Mouse (Mus musculus) forebrain, embryonic 15.5 days (tissue): ENCODE data around the gene Mpzl2. TPM values are rescaled to one million over a fixed set of nuclear protein-coding genes. Genes with fewer than 3 reads are reported as not detected.

Experiments
- ATAC-seq: fragments of 200-750 bp; cut with Nextera tagmentation; replicated peaks from 2 replicates; pipeline ENCODE4 v1.8.0; 2017; ENCODE audit warnings: mild to moderate bottlenecking, moderate TSS enrichment, moderate library complexity
- H3K27ac ChIP-seq: fragments of 300-500 bp; sonication (generic); replicated peaks from 2 replicates; pipeline ENCODE4 v1.5.1; 2015; ENCODE audit warnings: mild to moderate bottlenecking, inconsistent platforms
- H3K27me3 ChIP-seq: fragments of 300-500 bp; sonication (generic); 2 replicates; pipeline ENCODE4 v1.6.1; 2015; ENCODE audit warnings: inconsistent platforms
- H3K36me3 ChIP-seq: fragments of 300-500 bp; sonication (generic); 2 replicates; pipeline ENCODE4 v1.6.1; 2015; ENCODE audit warnings: mild to moderate bottlenecking, inconsistent platforms
- H3K4me1 ChIP-seq: fragments of 300-500 bp; sonication (generic); 2 replicates; pipeline ENCODE4 v1.6.1; 2015; ENCODE audit warnings: inconsistent platforms
- H3K4me2 ChIP-seq: fragments of 300-500 bp; sonication (generic); replicated peaks from 2 replicates; pipeline ENCODE4 v1.6.1; 2015; ENCODE audit warnings: mild to moderate bottlenecking, inconsistent platforms
- H3K4me3 ChIP-seq: fragments of 300-500 bp; sonication (generic); 2 replicates; pipeline ENCODE4 v1.5.1; 2015; ENCODE audit warnings: mild to moderate bottlenecking, inconsistent platforms
- H3K9ac ChIP-seq: fragments of 300-500 bp; sonication (generic); replicated peaks from 2 replicates; pipeline ENCODE4 v1.6.1; 2015; ENCODE audit warnings: mild to moderate bottlenecking, inconsistent platforms
- H3K9me3 ChIP-seq: fragments of 300-500 bp; sonication (generic); 2 replicates; pipeline ENCODE4 v1.6.1; 2016; ENCODE audit warnings: inconsistent platforms
- WGBS: fragments of 180-500 bp; shearing (Covaris S2); methylation state at CpG from one replicate; pipeline ENCODE4 v1.1.7; 2015; ENCODE audit warnings: mixed read lengths; 5-methylcytosine and 5-hydroxymethylcytosine counted together
- polyA plus RNA-seq: library from polyadenylated mRNA; unstranded; fragments of >200 nt; fragmentation: Nextera tagmentation; extraction: Ambion mirVana; gene quantifications from 2 replicates; pipeline ENCODE4 v1.2.1, GENCODE M21; 2015

Gene Mpzl2
- polyA plus RNA-seq, 1 experiment from 2014 or later = 0.34 TPM

GRCm38 (mm10) chr9:45040066-45040845 lies 657 bp downstream of the Mpzl2 start:
- Histone ChIP-seq H3K27ac (no peak overlapping the region), H3K4me2 (no peak overlapping the region), H3K4me1 (no peaks in the 10 kb centered on the region), H3K4me3 (no peak overlapping the region), H3K27me3 (peaks cover 63% of the 10 kb centered on the region), H3K9me3 (no peaks in the 10 kb centered on the region), H3K36me3 (no peaks in the 10 kb centered on the region), H3K9ac (no peak overlapping the region)
- 12% methylated on average over 14 of the region's 14 CpGs for WGBS
- ATAC-seq = no peak

GRCm38 (mm10) chr9:45041131-45041838 lies 1.7 kb downstream of the Mpzl2 start:
- no peak overlapping the region for H3K27ac ChIP-seq
- H3K4me3 ChIP-seq = no peak overlapping the region
- H3K9ac ChIP-seq = no peak overlapping the region
- peaks cover 63% of the 10 kb centered on the region for H3K27me3 ChIP-seq
- no peak overlapping the region for H3K4me2 ChIP-seq
- no peaks in the 10 kb centered on the region for H3K36me3 ChIP-seq
- no peak for ATAC-seq
- no peaks in the 10 kb centered on the region for H3K9me3 ChIP-seq
- H3K4me1 ChIP-seq = no peaks in the 10 kb centered on the region
- WGBS = 23% methylated on average over 10 of the region's 17 CpGs

- Histone ChIP-seq H3K27me3 (peaks cover 68% of the 10 kb centered on the region), H3K9me3 (no peaks in the 10 kb centered on the region), H3K36me3 (no peaks in the 10 kb centered on the region), H3K4me2 (no peak overlapping the region; the same call in 1 of the 2 replicates), H3K27ac (no peak overlapping the region), H3K4me1 (no peaks in the 10 kb centered on the region), H3K9ac (no peak overlapping the region), H3K4me3 (no peak overlapping the region)
- no peak for ATAC-seq
- WGBS = 5% methylated on average over 20 of the region's 20 CpGs
Measured at GRCm38 (mm10) chr9:45042056-45042720, 2.6 kb downstream of the Mpzl2 start.

- Histone ChIP-seq H3K9ac (no peak overlapping the region), H3K36me3 (no peaks in the 10 kb centered on the region), H3K4me3 (no peak overlapping the region), H3K9me3 (no peaks in the 10 kb centered on the region), H3K27me3 (peaks cover 70% of the 10 kb centered on the region), H3K4me2 (no peak overlapping the region; the same call in 1 of the 2 replicates), H3K4me1 (no peaks in the 10 kb centered on the region), H3K27ac (no peak overlapping the region)
- under 1% methylated on average over 10 of the region's 10 CpGs for WGBS
- ATAC-seq = no peak
Measured at GRCm38 (mm10) chr9:45042947-45043346, 3.3 kb downstream of the Mpzl2 start.

GRCm38 (mm10) chr9:45046973-45047372 lies 7.4 kb downstream of the Mpzl2 start:
- no peak overlapping the region for H3K4me3 ChIP-seq
- 93% methylated on average over 16 of the region's 16 CpGs for WGBS
- H3K4me2 ChIP-seq = no peak overlapping the region
- ATAC-seq = no peak
- no peak overlapping the region for H3K9ac ChIP-seq
- H3K36me3 ChIP-seq = no peaks in the 10 kb centered on the region
- no peaks in the 10 kb centered on the region for H3K9me3 ChIP-seq
- H3K27me3 ChIP-seq = peaks cover 41% of the 10 kb centered on the region
- H3K27ac ChIP-seq = no peak overlapping the region
- H3K4me1 ChIP-seq = no peaks in the 10 kb centered on the region

GRCm38 (mm10) chr9:45048511-45048910 lies 8.9 kb downstream of the Mpzl2 start:
- Histone ChIP-seq H3K4me3 (no peak overlapping the region), H3K36me3 (no peaks in the 10 kb centered on the region), H3K27me3 (peaks cover 37% of the 10 kb centered on the region), H3K4me2 (no peak overlapping the region), H3K9me3 (no peaks in the 10 kb centered on the region), H3K4me1 (no peaks in the 10 kb centered on the region), H3K9ac (no peak overlapping the region), H3K27ac (no peak overlapping the region)
- no peak for ATAC-seq
- 29% methylated on average over 4 of the region's 4 CpGs for WGBS

- no peak overlapping the region for H3K27ac ChIP-seq
- peaks cover 5% of the 10 kb centered on the region for H3K4me1 ChIP-seq
- no peak overlapping the region for H3K9ac ChIP-seq
- 77% methylated on average over 1 of the region's 1 CpGs for WGBS
- no peak for ATAC-seq
- peaks cover 28% of the 10 kb centered on the region for H3K27me3 ChIP-seq
- H3K4me2 ChIP-seq = no peak overlapping the region
- no peaks in the 10 kb centered on the region for H3K36me3 ChIP-seq
- H3K4me3 ChIP-seq = no peak overlapping the region
- H3K9me3 ChIP-seq = no peaks in the 10 kb centered on the region
Measured at GRCm38 (mm10) chr9:45049731-45050130, 10.1 kb downstream of the Mpzl2 start.

GRCm38 (mm10) chr9:45050301-45050700 lies 10.7 kb downstream of the Mpzl2 start:
- no peak overlapping the region for H3K9ac ChIP-seq
- no peaks in the 10 kb centered on the region for H3K36me3 ChIP-seq
- H3K4me2 ChIP-seq = no peak overlapping the region
- H3K27me3 ChIP-seq = peaks cover 26% of the 10 kb centered on the region
- peaks cover 5% of the 10 kb centered on the region for H3K4me1 ChIP-seq
- 85% methylated on average over 2 of the region's 2 CpGs for WGBS
- no peak overlapping the region for H3K4me3 ChIP-seq
- no peaks in the 10 kb centered on the region for H3K9me3 ChIP-seq
- H3K27ac ChIP-seq = no peak overlapping the region
- no peak for ATAC-seq

GRCm38 (mm10) chr9:45055082-45055713 lies 15.6 kb downstream of the Mpzl2 start, which contains the start of gene Mpzl3:
TSS of gene Mpzl3 (plus strand) at chr9:45055186.
- peak; percentile 98 for ATAC-seq
- peak within 1 kb of the TSS; percentile 73 for H3K4me3 ChIP-seq
- peaks cover 5% of the 10 kb centered on the region for H3K4me1 ChIP-seq
- peak within 1 kb of the TSS; percentile 99 for H3K27ac ChIP-seq
- H3K36me3 ChIP-seq = no peaks in the 10 kb centered on the region
- no peaks in the 10 kb centered on the region for H3K9me3 ChIP-seq
- peak within 1 kb of the TSS; percentile 62 for H3K4me2 ChIP-seq
- peaks cover 43% of the 10 kb centered on the region for H3K27me3 ChIP-seq
- WGBS = under 1% methylated on average over 33 of the region's 33 CpGs
- peak within 1 kb of the TSS; percentile 52 for H3K9ac ChIP-seq

- Histone ChIP-seq H3K4me3 (no peak overlapping the region), H3K36me3 (no peaks in the 10 kb centered on the region), H3K4me2 (no peak overlapping the region), H3K27me3 (peaks cover 38% of the 10 kb centered on the region), H3K27ac (no peak overlapping the region), H3K4me1 (peaks cover 5% of the 10 kb centered on the region), H3K9me3 (no peaks in the 10 kb centered on the region), H3K9ac (no peak overlapping the region)
- ATAC-seq = no peak
- WGBS = 63% methylated on average over 5 of the region's 5 CpGs
Measured at GRCm38 (mm10) chr9:45058304-45058940, 18.8 kb downstream of the Mpzl2 start.

- no peak overlapping the region for H3K4me2 ChIP-seq
- H3K36me3 ChIP-seq = no peaks in the 10 kb centered on the region
- peaks cover 38% of the 10 kb centered on the region for H3K27me3 ChIP-seq
- no peak overlapping the region for H3K4me3 ChIP-seq
- WGBS = 41% methylated on average over 7 of the region's 7 CpGs
- no peaks in the 10 kb centered on the region for H3K4me1 ChIP-seq
- no peak for ATAC-seq
- no peaks in the 10 kb centered on the region for H3K9me3 ChIP-seq
- H3K9ac ChIP-seq = no peak overlapping the region
- H3K27ac ChIP-seq = no peak overlapping the region
Measured at GRCm38 (mm10) chr9:45060151-45060550, 20.6 kb downstream of the Mpzl2 start.
